Mouse (Mus musculus): ENCODE results near the gene Clpb. TPM values are rescaled to one million over a fixed set of nuclear protein-coding genes. Genes with fewer than 3 reads are reported as not detected.
"Not testable (repeated sequence)": the region's sequence is repeated elsewhere in the genome, so short reads cannot be mapped to it uniquely, and the experiment has no call there.

Gene Clpb
- total RNA-seq (2017): 3.9 to 14.6 TPM (median 12.1 TPM) in 3 replicates

GRCm38 (mm10) chr7:101663514-101664159 lies at the start of gene Clpb:
Gene Clpb, plus strand, starts transcription at chr7:101663633.
- ATAC-seq (replicated peaks; ENCODE audit: insufficient number of reproducible peaks, low FRiP score, low TSS enrichment, poor library complexity, severe bottlenecking): peak; percentile 98

- no peak for ATAC-seq (replicated peaks; ENCODE audit: insufficient number of reproducible peaks, low FRiP score, low TSS enrichment, poor library complexity, severe bottlenecking)
Observed at GRCm38 (mm10) chr7:101615406-101615805, 48.0 kb upstream of the Clpb start.

- ATAC-seq (replicated peaks; ENCODE audit: insufficient number of reproducible peaks, low FRiP score, low TSS enrichment, poor library complexity, severe bottlenecking): no peak
Observed at GRCm38 (mm10) chr7:101616136-101616835, 47.1 kb upstream of the Clpb start.

GRCm38 (mm10) chr7:101617438-101618165 lies 45.8 kb upstream of the Clpb start:
- ATAC-seq (replicated peaks; ENCODE audit: insufficient number of reproducible peaks, low FRiP score, low TSS enrichment, poor library complexity, severe bottlenecking): no peak

GRCm38 (mm10) chr7:101618273-101618672 lies 45.2 kb upstream of the Clpb start:
- no peak for ATAC-seq (replicated peaks; ENCODE audit: insufficient number of reproducible peaks, low FRiP score, low TSS enrichment, poor library complexity, severe bottlenecking)

- ATAC-seq (replicated peaks; ENCODE audit: insufficient number of reproducible peaks, low FRiP score, low TSS enrichment, poor library complexity, severe bottlenecking): peak; percentile 71; the same call in 1 of the 2 replicates
Observed at GRCm38 (mm10) chr7:101620373-101620772, 43.1 kb upstream of the Clpb start.

GRCm38 (mm10) chr7:101621861-101622260 lies 41.6 kb upstream of the Clpb start:
- ATAC-seq (replicated peaks; ENCODE audit: insufficient number of reproducible peaks, low FRiP score, low TSS enrichment, poor library complexity, severe bottlenecking): not testable (repeated sequence)

- ATAC-seq (replicated peaks; ENCODE audit: insufficient number of reproducible peaks, low FRiP score, low TSS enrichment, poor library complexity, severe bottlenecking): no peak
Observed at GRCm38 (mm10) chr7:101624283-101624682, 39.1 kb upstream of the Clpb start.

- ATAC-seq (replicated peaks; ENCODE audit: insufficient number of reproducible peaks, low FRiP score, low TSS enrichment, poor library complexity, severe bottlenecking): not testable (repeated sequence)
Observed at GRCm38 (mm10) chr7:101627166-101627565, 36.3 kb upstream of the Clpb start.

- ATAC-seq (replicated peaks; ENCODE audit: insufficient number of reproducible peaks, low FRiP score, low TSS enrichment, poor library complexity, severe bottlenecking): no peak
Observed at GRCm38 (mm10) chr7:101628481-101628880, 35.0 kb upstream of the Clpb start.

- no peak for ATAC-seq (replicated peaks; ENCODE audit: insufficient number of reproducible peaks, low FRiP score, low TSS enrichment, poor library complexity, severe bottlenecking)
Observed at GRCm38 (mm10) chr7:101633629-101634177, 29.7 kb upstream of the Clpb start.

- ATAC-seq (replicated peaks; ENCODE audit: insufficient number of reproducible peaks, low FRiP score, low TSS enrichment, poor library complexity, severe bottlenecking): no peak
Observed at GRCm38 (mm10) chr7:101634513-101634912, 28.9 kb upstream of the Clpb start.

GRCm38 (mm10) chr7:101636056-101636455 lies 27.4 kb upstream of the Clpb start:
- ATAC-seq (replicated peaks; ENCODE audit: insufficient number of reproducible peaks, low FRiP score, low TSS enrichment, poor library complexity, severe bottlenecking): no peak

- no peak for ATAC-seq (replicated peaks; ENCODE audit: insufficient number of reproducible peaks, low FRiP score, low TSS enrichment, poor library complexity, severe bottlenecking)
Observed at GRCm38 (mm10) chr7:101643879-101644278, 19.6 kb upstream of the Clpb start.

GRCm38 (mm10) chr7:101649729-101650128 lies 13.7 kb upstream of the Clpb start:
- ATAC-seq (replicated peaks; ENCODE audit: insufficient number of reproducible peaks, low FRiP score, low TSS enrichment, poor library complexity, severe bottlenecking): no peak

GRCm38 (mm10) chr7:101650565-101650964 lies 12.9 kb upstream of the Clpb start:
- ATAC-seq (replicated peaks; ENCODE audit: insufficient number of reproducible peaks, low FRiP score, low TSS enrichment, poor library complexity, severe bottlenecking): no peak

- ATAC-seq (replicated peaks; ENCODE audit: insufficient number of reproducible peaks, low FRiP score, low TSS enrichment, poor library complexity, severe bottlenecking): 0 out of 2 replicates have a peak, but pooled peaks have one; percentile 41
Observed at GRCm38 (mm10) chr7:101653681-101654209, 9.7 kb upstream of the Clpb start.

GRCm38 (mm10) chr7:101654936-101655335 lies 8.5 kb upstream of the Clpb start:
- no peak for ATAC-seq (replicated peaks; ENCODE audit: insufficient number of reproducible peaks, low FRiP score, low TSS enrichment, poor library complexity, severe bottlenecking)

GRCm38 (mm10) chr7:101662006-101662405 lies 1.4 kb upstream of the Clpb start:
- no peak for ATAC-seq (replicated peaks; ENCODE audit: insufficient number of reproducible peaks, low FRiP score, low TSS enrichment, poor library complexity, severe bottlenecking)

Data from monocyte, adult 5-6 weeks (primary cell).